Mouse (Mus musculus): ENCODE results near the gene Cux2. TPM values are rescaled to one million over a fixed set of nuclear protein-coding genes. Genes with fewer than 3 reads are reported as not detected.

Gene Cux2
- polyA plus RNA-seq, 1 experiment from 2014 or later = 3.0 TPM

- H3K9ac ChIP-seq (ENCODE audit: low read depth, low read length) = no peak overlapping the region
- H3K4me1 ChIP-seq (ENCODE audit: control insufficient read depth, insufficient read depth, low read length) = peaks cover 7% of the 10 kb centered on the region
- no peak overlapping the region for H3K4me3 ChIP-seq (ENCODE audit: low read depth, low read length)
- DNase-seq (ENCODE audit: low spot score) = peak; percentile 78
- H3K27ac ChIP-seq (replicated peaks; ENCODE audit: low read depth, low read length) = no peak overlapping the region
- WGBS = 37% methylated on average over 13 of the region's 13 CpGs
- peak overlapping the region; percentile 44 for H3K4me2 ChIP-seq (ENCODE audit: low read depth, low read length)
- H3K27me3 ChIP-seq (replicated peaks; ENCODE audit: control insufficient read depth, insufficient read depth, low read length) = peaks cover 20% of the 10 kb centered on the region
- H3K9me3 ChIP-seq (ENCODE audit: control insufficient read depth, low read length) = peaks cover 8% of the 10 kb centered on the region; the same call in 1 of the 2 replicates
- no peak for ATAC-seq (ENCODE audit: low read depth)
- H3K36me3 ChIP-seq (ENCODE audit: control insufficient read depth, insufficient read depth, low read length) = no peaks in the 10 kb centered on the region
These were observed 4.4 kb upstream of the Cux2 start for GRCm38 (mm10) chr5:122054130-122054843.

GRCm38 (mm10) chr5:122053587-122053986 lies 3.7 kb upstream of the Cux2 start:
- H3K27me3 ChIP-seq (replicated peaks; ENCODE audit: control insufficient read depth, insufficient read depth, low read length) = peaks cover 26% of the 10 kb centered on the region
- H3K4me3 ChIP-seq (ENCODE audit: low read depth, low read length) = no peak overlapping the region
- 14% methylated on average over 15 of the region's 15 CpGs for WGBS
- H3K4me2 ChIP-seq (ENCODE audit: low read depth, low read length) = no peak overlapping the region
- no peaks in the 10 kb centered on the region for H3K36me3 ChIP-seq (ENCODE audit: control insufficient read depth, insufficient read depth, low read length)
- no peak for ATAC-seq (ENCODE audit: low read depth)
- no peak overlapping the region for H3K27ac ChIP-seq (replicated peaks; ENCODE audit: low read depth, low read length)
- peaks cover 11% of the 10 kb centered on the region for H3K4me1 ChIP-seq (ENCODE audit: control insufficient read depth, insufficient read depth, low read length)
- H3K9ac ChIP-seq (ENCODE audit: low read depth, low read length) = no peak overlapping the region
- no peak for DNase-seq (ENCODE audit: low spot score)
- peaks cover 8% of the 10 kb centered on the region; the same call in 1 of the 2 replicates for H3K9me3 ChIP-seq (ENCODE audit: control insufficient read depth, low read length)

GRCm38 (mm10) chr5:122050832-122051105 lies 867 bp upstream of the Cux2 start:
- 10% methylated on average over 8 of the region's 8 CpGs for WGBS
- H3K27me3 ChIP-seq (replicated peaks; ENCODE audit: control insufficient read depth, insufficient read depth, low read length) = peaks cover 51% of the 10 kb centered on the region
- H3K27ac ChIP-seq (replicated peaks; ENCODE audit: low read depth, low read length) = no peak overlapping the region
- H3K4me3 ChIP-seq (ENCODE audit: low read depth, low read length) = peak overlapping the region; percentile 83
- peak overlapping the region; percentile 76 for H3K4me2 ChIP-seq (ENCODE audit: low read depth, low read length)
- DNase-seq (ENCODE audit: low spot score) (no peak), ATAC-seq (ENCODE audit: low read depth) (no peak)
- H3K36me3 ChIP-seq (ENCODE audit: control insufficient read depth, insufficient read depth, low read length) = no peaks in the 10 kb centered on the region
- no peak overlapping the region for H3K9ac ChIP-seq (ENCODE audit: low read depth, low read length)
- H3K4me1 ChIP-seq (ENCODE audit: control insufficient read depth, insufficient read depth, low read length) = peaks cover 11% of the 10 kb centered on the region
- H3K9me3 ChIP-seq (ENCODE audit: control insufficient read depth, low read length) = no peaks in the 10 kb centered on the region

- ATAC-seq (ENCODE audit: low read depth) (peak; percentile 38), DNase-seq (ENCODE audit: low spot score) (peak; percentile 56)
- Histone ChIP-seq H3K9me3 (ENCODE audit: control insufficient read depth, low read length) (no peaks in the 10 kb centered on the region), H3K4me2 (ENCODE audit: low read depth, low read length) (peak overlapping the region; percentile 76), H3K27me3 (replicated peaks; ENCODE audit: control insufficient read depth, insufficient read depth, low read length) (peaks cover 55% of the 10 kb centered on the region), H3K4me3 (ENCODE audit: low read depth, low read length) (peak overlapping the region; percentile 83), H3K4me1 (ENCODE audit: control insufficient read depth, insufficient read depth, low read length) (peaks cover 11% of the 10 kb centered on the region), H3K27ac (replicated peaks; ENCODE audit: low read depth, low read length) (no peak overlapping the region), H3K9ac (ENCODE audit: low read depth, low read length) (peak overlapping the region; percentile 77), H3K36me3 (ENCODE audit: control insufficient read depth, insufficient read depth, low read length) (no peaks in the 10 kb centered on the region)
- under 1% methylated on average over 22 of the region's 43 CpGs for WGBS
These were observed 262 bp downstream of the Cux2 start for GRCm38 (mm10) chr5:122049664-122050016.

GRCm38 (mm10) chr5:122048686-122049663 lies 927 bp downstream of the Cux2 start:
- DNase-seq (ENCODE audit: low spot score) = no peak
- no peaks in the 10 kb centered on the region for H3K9me3 ChIP-seq (ENCODE audit: control insufficient read depth, low read length)
- peak overlapping the region; percentile 76 for H3K4me2 ChIP-seq (ENCODE audit: low read depth, low read length)
- H3K4me1 ChIP-seq (ENCODE audit: control insufficient read depth, insufficient read depth, low read length) = peaks cover 11% of the 10 kb centered on the region
- no peaks in the 10 kb centered on the region for H3K36me3 ChIP-seq (ENCODE audit: control insufficient read depth, insufficient read depth, low read length)
- H3K27me3 ChIP-seq (replicated peaks; ENCODE audit: control insufficient read depth, insufficient read depth, low read length) = peaks cover 50% of the 10 kb centered on the region
- WGBS = 2% methylated on average over 52 of the region's 52 CpGs
- H3K9ac ChIP-seq (ENCODE audit: low read depth, low read length) = peak overlapping the region; percentile 77
- H3K4me3 ChIP-seq (ENCODE audit: low read depth, low read length) = peak overlapping the region; percentile 83
- H3K27ac ChIP-seq (replicated peaks; ENCODE audit: low read depth, low read length) = no peak overlapping the region
- ATAC-seq (ENCODE audit: low read depth) = no peak

GRCm38 (mm10) chr5:122048252-122048651 lies 1.6 kb downstream of the Cux2 start:
- 4% methylated on average over 20 of the region's 20 CpGs for WGBS
- Histone ChIP-seq H3K27ac (replicated peaks; ENCODE audit: low read depth, low read length) (no peak overlapping the region), H3K36me3 (ENCODE audit: control insufficient read depth, insufficient read depth, low read length) (no peaks in the 10 kb centered on the region), H3K27me3 (replicated peaks; ENCODE audit: control insufficient read depth, insufficient read depth, low read length) (peaks cover 48% of the 10 kb centered on the region), H3K4me2 (ENCODE audit: low read depth, low read length) (peak overlapping the region; percentile 76), H3K9ac (ENCODE audit: low read depth, low read length) (no peak overlapping the region), H3K9me3 (ENCODE audit: control insufficient read depth, low read length) (no peaks in the 10 kb centered on the region), H3K4me1 (ENCODE audit: control insufficient read depth, insufficient read depth, low read length) (peaks cover 11% of the 10 kb centered on the region), H3K4me3 (ENCODE audit: low read depth, low read length) (peak overlapping the region; percentile 83)
- no peak for DNase-seq (ENCODE audit: low spot score)
- no peak for ATAC-seq (ENCODE audit: low read depth)

GRCm38 (mm10) chr5:122047791-122048190 lies 2.1 kb downstream of the Cux2 start:
- ATAC-seq (ENCODE audit: low read depth) = no peak
- peaks cover 48% of the 10 kb centered on the region for H3K27me3 ChIP-seq (replicated peaks; ENCODE audit: control insufficient read depth, insufficient read depth, low read length)
- no peak overlapping the region for H3K9ac ChIP-seq (ENCODE audit: low read depth, low read length)
- peak overlapping the region; percentile 76; the same call in 1 of the 2 replicates for H3K4me2 ChIP-seq (ENCODE audit: low read depth, low read length)
- H3K27ac ChIP-seq (replicated peaks; ENCODE audit: low read depth, low read length) = no peak overlapping the region
- DNase-seq (ENCODE audit: low spot score) = no peak
- H3K4me1 ChIP-seq (ENCODE audit: control insufficient read depth, insufficient read depth, low read length) = peaks cover 11% of the 10 kb centered on the region
- WGBS = 47% methylated on average over 4 of the region's 5 CpGs
- no peaks in the 10 kb centered on the region for H3K9me3 ChIP-seq (ENCODE audit: control insufficient read depth, low read length)
- no peak overlapping the region; the same call in 1 of the 2 replicates for H3K4me3 ChIP-seq (ENCODE audit: low read depth, low read length)
- H3K36me3 ChIP-seq (ENCODE audit: control insufficient read depth, insufficient read depth, low read length) = no peaks in the 10 kb centered on the region

GRCm38 (mm10) chr5:122043567-122043966 lies 6.3 kb downstream of the Cux2 start:
- Histone ChIP-seq H3K27me3 (replicated peaks; ENCODE audit: control insufficient read depth, insufficient read depth, low read length) (peaks cover 28% of the 10 kb centered on the region), H3K36me3 (ENCODE audit: control insufficient read depth, insufficient read depth, low read length) (no peaks in the 10 kb centered on the region), H3K4me2 (ENCODE audit: low read depth, low read length) (no peak overlapping the region), H3K27ac (replicated peaks; ENCODE audit: low read depth, low read length) (no peak overlapping the region), H3K4me3 (ENCODE audit: low read depth, low read length) (no peak overlapping the region), H3K9me3 (ENCODE audit: control insufficient read depth, low read length) (no peaks in the 10 kb centered on the region), H3K9ac (ENCODE audit: low read depth, low read length) (no peak overlapping the region), H3K4me1 (ENCODE audit: control insufficient read depth, insufficient read depth, low read length) (no peaks in the 10 kb centered on the region)
- no peak for DNase-seq (ENCODE audit: low spot score)
- no peak for ATAC-seq (ENCODE audit: low read depth)
- 82% methylated on average over 11 of the region's 11 CpGs for WGBS
